Mouse (Mus musculus) CH12.LX (cell line): ENCODE results near the gene U90926. TPM values are rescaled to one million over a fixed set of nuclear protein-coding genes. Genes with fewer than 3 reads are reported as not detected.
A peak's percentile ranks its signal among the peaks of the same experiment; 100 is the strongest.

ENCODE experiments used
- DNase-seq: peaks from one replicate; pipeline ENCODE4 v3.0.0-alpha.2; 2013; ENCODE audit errors: extremely low read depth
- H3K27ac ChIP-seq: 2 replicates; pipeline ENCODE4 v1.5.1; 2012; ENCODE audit warnings: low read depth, mild to moderate bottlenecking, control low read depth, moderate library complexity; ENCODE audit not compliant: insufficient read depth
- H3K27me3 ChIP-seq: replicated peaks from 2 replicates; pipeline ENCODE3; 2012; ENCODE audit warnings: inconsistent platforms
- H3K36me3 ChIP-seq, 2 experiments: replicated peaks in 1 of 2; 2 replicates each; pipeline versions ENCODE3 to v1.6.1; 2012; ENCODE audit warnings: inconsistent platforms in 1 of 2, low read length in 1 of 2, mild to moderate bottlenecking in 1 of 2, mixed read lengths in 1 of 2, moderate library complexity in 1 of 2; ENCODE audit not compliant: control insufficient read depth in 1 of 2, insufficient read depth in 1 of 2
- H3K4me1 ChIP-seq, 2 experiments: 2 replicates each; pipeline ENCODE4 v1.6.1; 2012; ENCODE audit warnings: inconsistent platforms in 1 of 2, moderate library complexity in 1 of 2; ENCODE audit not compliant: insufficient read depth in 2 of 2, control insufficient read depth in 1 of 2
- H3K4me2 ChIP-seq: 2 replicates; pipeline ENCODE4 v1.6.1; 2012; ENCODE audit warnings: low read depth, mild to moderate bottlenecking, control low read depth; ENCODE audit not compliant: poor library complexity, insufficient read depth, severe bottlenecking
- H3K4me3 ChIP-seq, 3 experiments: fragments of 150-350 bp in 1 of 3; sonication (generic) in 1 of 3; replicated peaks in 1 of 3; 2 replicates each; pipeline versions ENCODE3 to v1.5.1; 2011 to 2012; ENCODE audit warnings: low read depth in 2 of 3, low read length in 2 of 3, mild to moderate bottlenecking in 2 of 3, moderate library complexity in 2 of 3, control low read depth in 1 of 3, improper control_type of control experiment in 1 of 3, inconsistent platforms in 1 of 3, mixed read lengths in 1 of 3; ENCODE audit not compliant: poor library complexity in 1 of 3
- H3K79me2 ChIP-seq: replicated peaks from 2 replicates; pipeline ENCODE4 v1.6.1; 2012; ENCODE audit warnings: mild to moderate bottlenecking, moderate library complexity; ENCODE audit not compliant: control insufficient read depth, poor library complexity, insufficient read depth, severe bottlenecking; ENCODE audit errors: extremely low read depth
- H3K9ac ChIP-seq: 2 replicates; pipeline ENCODE4 v1.6.1; 2012; ENCODE audit warnings: low read depth, mild to moderate bottlenecking, control low read depth, moderate library complexity; ENCODE audit not compliant: insufficient read depth
- H3K9me3 ChIP-seq: replicated peaks from 2 replicates; pipeline ENCODE3; 2012; ENCODE audit warnings: low read length, inconsistent platforms, mixed read lengths
- BHLHE40 ChIP-seq: IDR thresholded peaks from 2 replicates; pipeline ENCODE4 v1.6.1; 2011; ENCODE audit warnings: mild to moderate bottlenecking, low read depth, low read length, improper control_type of control experiment
- CHD1 ChIP-seq: IDR thresholded peaks from 2 replicates; pipeline ENCODE4 v1.6.1; 2012; ENCODE audit warnings: low read depth, low read length, improper control_type of control experiment, inconsistent platforms
- E2F4 ChIP-seq: IDR thresholded peaks from 2 replicates; pipeline ENCODE4 v1.6.1; 2011; ENCODE audit warnings: low read depth, low read length, improper control_type of control experiment; ENCODE audit not compliant: insufficient replicate concordance
- ETS1 ChIP-seq: conservative IDR thresholded peaks from 2 replicates; pipeline ENCODE4 v1.6.1; 2012; ENCODE audit warnings: low read depth, mild to moderate bottlenecking, inconsistent platforms, low read length, improper control_type of control experiment, moderate library complexity
- GABPA ChIP-seq: IDR thresholded peaks from 2 replicates; pipeline ENCODE4 v1.6.1; 2012; ENCODE audit warnings: low read depth, low read length, improper control_type of control experiment, inconsistent platforms; ENCODE audit not compliant: insufficient replicate concordance
- IRF4 ChIP-seq: IDR thresholded peaks from 2 replicates; pipeline ENCODE4 v1.6.1; 2014; ENCODE audit warnings: low read depth, mild to moderate bottlenecking, inconsistent platforms, low read length, improper control_type of control experiment
- KAT2A ChIP-seq: IDR thresholded peaks from 2 replicates; pipeline ENCODE4 v1.6.1; 2012; ENCODE audit warnings: low read length, improper control_type of control experiment, inconsistent platforms; ENCODE audit not compliant: insufficient replicate concordance
- NELFE ChIP-seq: IDR thresholded peaks from 2 replicates; pipeline ENCODE4 v1.6.1; 2011; ENCODE audit warnings: low read depth, low read length, improper control_type of control experiment
- USF2 ChIP-seq: conservative IDR thresholded peaks from 2 replicates; pipeline ENCODE4 v1.6.1; 2011; ENCODE audit warnings: low read depth, low read length, improper control_type of control experiment
- ZMIZ1 ChIP-seq: IDR thresholded peaks from 2 replicates; pipeline ENCODE4 v1.6.1; 2012; ENCODE audit warnings: low read depth, mild to moderate bottlenecking, inconsistent platforms, low read length, improper control_type of control experiment
- dilution Hi-C: fragments of 300-500 bp; cut with MboI; formaldehyde crosslinking; loops from 2 replicates; pipeline ENCODE4 v1.14.3; 2020; ENCODE audit warnings: low sequenced_read_pairs; ENCODE audit not compliant: extremely low pct_unique_long_range_greater_than_20kb, extremely low pct_ligation_motif_present
- in situ Hi-C: fragments of 300-500 bp; cut with MboI; formaldehyde crosslinking; loops from 3 replicates; pipeline ENCODE4 v1.14.3; 2019; ENCODE audit warnings: low sequenced_read_pairs, low pct_ligation_motif_present, low pct_unique_long_range_greater_than_20kb, mixed read lengths
- polyA plus RNA-seq: library from polyadenylated mRNA; unstranded; fragments of >175 nt; gene quantifications from 2 replicates; pipeline ENCODE4 v1.2.1, GENCODE M21; 2012; ENCODE audit warnings: low read depth; ENCODE audit not compliant: insufficient read length
- total RNA-seq, 2 experiments: library from RNA; depleted of rRNA; stranded (reverse); fragments of 300-350 nt in 1 of 2; fragments of >200 nt in 1 of 2; gene quantifications; 2 replicates each; pipeline ENCODE4 v1.2.3; 2012 to 2014

Gene U90926
- total and polyA plus RNA-seq, 3 experiments = not detected

DNA sequence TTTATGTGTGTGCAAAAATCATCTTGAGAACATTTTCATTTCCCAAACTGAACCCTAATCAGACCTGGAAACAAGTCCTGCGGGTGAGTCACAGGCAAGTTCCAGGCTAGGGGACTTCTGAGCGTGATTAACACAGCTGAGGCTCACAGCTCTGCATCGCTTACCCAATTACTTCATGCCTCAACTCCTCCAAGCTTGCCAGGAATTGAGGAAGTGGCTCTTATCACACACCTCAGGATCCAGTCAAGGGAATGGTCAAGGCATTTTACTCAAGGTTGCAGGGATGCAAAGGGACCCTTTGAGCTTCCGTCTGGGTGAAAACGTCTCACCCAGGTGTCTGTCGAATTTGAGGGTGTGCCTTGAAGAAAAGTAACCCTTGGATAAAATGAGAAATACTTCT lies 4.6 kb upstream of the U90926 start:
- in situ Hi-C loops = no loop called here
- DNase-seq = no peak
- no peaks in the 10 kb centered on the region for H3K27me3 ChIP-seq
- H3K36me3 ChIP-seq = no peaks in the 10 kb centered on the region
- H3K9ac ChIP-seq = no peak overlapping the region
- TF ChIP-seq BHLHE40 = no peak
- TF ChIP-seq, all 38 proteins: peak for 0
- Histone ChIP-seq H3K79me2 (no peaks in the 10 kb centered on the region), H3K9me3 (no peaks in the 10 kb centered on the region), H3K4me1 (peaks cover 8 to 17% of the 10 kb centered on the region in 2 experiments; a peak in 3 of 4 replicates), H3K4me3 (no peak overlapping the region), H3K27ac (no peak overlapping the region), H3K4me2 (peak overlapping the region; percentile 23; the same call in 1 of the 2 replicates)
- dilution Hi-C loops = no loop called here

GRCm38 (mm10) chr5:92218915-92219793 lies 3.9 kb upstream of the U90926 start:
- no peak overlapping the region for H3K4me3 ChIP-seq
- H3K27ac ChIP-seq = no peak overlapping the region
- H3K9me3 ChIP-seq = no peaks in the 10 kb centered on the region
- no peak overlapping the region for H3K9ac ChIP-seq
- dilution Hi-C loops = no loop called here
- TF ChIP-seq IRF4 (no peak), NELFE (no peak), USF2 (no peak)
- H3K4me1 ChIP-seq = peaks cover 8 to 17% of the 10 kb centered on the region in 2 experiments; a peak in 3 of 4 replicates
- no peaks in the 10 kb centered on the region for H3K36me3 ChIP-seq
- H3K79me2 ChIP-seq = no peaks in the 10 kb centered on the region
- no peak for DNase-seq
- in situ Hi-C loops = no loop called here
- no peaks in the 10 kb centered on the region for H3K27me3 ChIP-seq
- peak overlapping the region; percentile 23; the same call in 1 of the 2 replicates for H3K4me2 ChIP-seq

GRCm38 (mm10) chr5:92212231-92212630 lies 3.0 kb downstream of the U90926 start:
- Histone ChIP-seq H3K4me3 (no peak overlapping the region), H3K27ac (no peak overlapping the region), H3K79me2 (no peaks in the 10 kb centered on the region), H3K4me2 (no peak overlapping the region), H3K36me3 (no peaks in the 10 kb centered on the region), H3K9ac (no peak overlapping the region), H3K9me3 (no peaks in the 10 kb centered on the region), H3K27me3 (no peaks in the 10 kb centered on the region), H3K4me1 (no peaks in the 10 kb centered on the region)
- DNase-seq = no peak
- TF ChIP-seq ZMIZ1 (no peak), CHD1 (no peak), GABPA (no peak), ETS1 (no peak), E2F4 (no peak), KAT2A (no peak)
- in situ Hi-C loops = no loop called here
- dilution Hi-C loops = no loop called here
